Mouse (Mus musculus) thymus, postnatal 0 days (tissue): ENCODE measurements around the gene Gm20916. TPM values are rescaled to one million over a fixed set of nuclear protein-coding genes. Genes with fewer than 3 reads are reported as not detected.
"Not testable (repeated sequence)": the region's sequence is repeated elsewhere in the genome, so short reads cannot be mapped to it uniquely, and the experiment has no call there.

Experiments
- DNase-seq: peaks from one replicate; pipeline ENCODE4 v3.0.0-alpha.2; 2015; ENCODE audit warnings: low spot score
- polyA plus RNA-seq: library from polyadenylated mRNA; unstranded; fragments of >200 nt; fragmentation: Nextera tagmentation; extraction: Ambion mirVana; gene quantifications from 2 replicates; pipeline ENCODE4 v1.2.1, GENCODE M21; 2015

Gm20916 gene
- polyA plus RNA-seq, result not detected in 2 replicates

DNA sequence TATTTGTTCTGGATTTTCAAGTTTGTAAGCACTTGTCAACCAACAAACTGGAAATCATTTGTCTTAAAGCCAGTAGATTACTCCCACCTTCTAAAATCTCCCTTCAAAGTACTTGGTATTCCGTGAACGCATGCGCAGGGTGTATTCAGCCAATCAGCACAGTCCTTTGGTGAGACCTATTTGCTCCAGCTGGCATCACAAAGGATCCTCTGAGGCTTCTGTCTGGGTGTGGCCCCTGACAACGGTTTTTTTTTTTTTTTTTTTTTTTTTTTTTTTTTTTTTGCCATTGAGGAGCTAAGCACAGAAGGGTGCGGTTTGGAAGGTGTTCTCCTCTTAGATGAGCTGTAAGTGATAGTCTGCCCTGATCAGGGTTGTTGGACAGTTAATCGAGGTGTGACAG, at the start of gene Gm20916:
Gene Gm20916 (plus strand): TSS at position 301 of the 400 bp plus-strand sequence.
- not testable (repeated sequence) for DNase-seq

Other genes with a start within 250 kb of the Gm20916 start
- gene Gm20917, start 168.4 kb upstream of the Gm20916 start, polyA plus RNA-seq, result not detected in 2 replicates